ENCODE assay signal across 7 mouse cellular contexts in the genomic region with DNA sequence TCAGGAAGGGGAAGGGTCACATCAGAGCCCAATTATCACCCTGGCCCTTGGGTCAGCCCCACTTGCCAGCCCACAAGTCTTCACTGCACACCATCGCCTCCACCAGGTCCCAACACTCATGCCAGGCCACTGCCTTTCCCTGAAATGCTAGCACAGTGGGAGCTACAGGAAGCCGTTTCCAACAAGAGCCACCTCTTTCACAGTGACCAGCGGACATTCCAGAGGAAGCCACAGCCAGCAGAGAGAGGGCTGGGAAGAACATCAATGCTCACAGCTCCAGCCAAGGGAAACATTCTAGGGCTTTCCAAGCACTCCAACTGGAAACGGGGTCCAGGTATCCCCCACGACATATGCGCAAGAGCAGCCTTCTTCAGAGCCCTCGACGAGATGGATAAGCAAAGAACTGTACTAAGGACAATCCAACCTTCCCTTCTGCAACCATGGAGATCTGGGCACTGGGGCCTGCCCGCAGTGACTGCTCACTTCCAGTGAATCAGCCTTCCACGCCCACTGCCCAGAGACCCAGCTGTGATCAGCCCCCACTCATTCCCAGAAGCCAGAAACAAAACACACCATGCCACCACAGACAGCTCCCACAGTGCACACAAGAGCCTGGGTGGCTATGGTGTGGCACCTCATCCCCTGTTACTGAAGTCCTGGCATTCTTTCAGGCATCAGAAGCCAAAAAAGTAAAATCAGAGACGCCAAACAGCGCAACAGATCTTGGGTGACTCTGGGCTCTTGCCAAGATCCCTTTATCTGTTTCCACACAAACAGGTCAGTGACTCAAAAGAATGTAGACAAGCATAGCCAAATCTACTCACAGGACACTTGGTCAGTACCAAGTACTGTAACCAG. TPM values are rescaled to one million over a fixed set of nuclear protein-coding genes. Genes with fewer than 3 reads are reported as not detected.
DNase-seq lines count a peak whose midpoint lies in the region; ATAC-seq lines count a peak whose summit lies in the region.

No protein-coding gene starts in this region.

- peak overlapping the region; percentile 44; the same call in 1 of the 2 replicates for H3K9ac ChIP-seq in neural tube, embryonic 12.5 days
- H3K9ac ChIP-seq in embryonic facial prominence, embryonic 13.5 days, result no peak overlapping the region
- peak overlapping the region; percentile 0; the same call in 1 of the 2 replicates for H3K9ac ChIP-seq in heart, embryonic 15.5 days
- H3K9ac ChIP-seq in neural tube, embryonic 14.5 days (replicated peaks; ENCODE audit: low read depth, low read length), result no peak overlapping the region

- 57% methylated on average over 12 of the region's 12 CpGs for WGBS in neural tube, embryonic 12.5 days
- 58% methylated on average over 12 of the region's 12 CpGs for WGBS in embryonic facial prominence, embryonic 13.5 days
- WGBS in heart, embryonic 15.5 days, result 27% methylated on average over 12 of the region's 12 CpGs
- 51% methylated on average over 12 of the region's 12 CpGs for WGBS in neural tube, embryonic 14.5 days

- peak overlapping the region; percentile 33 for H3K4me2 ChIP-seq in neural tube, embryonic 12.5 days (replicated peaks)
- H3K4me2 ChIP-seq in embryonic facial prominence, embryonic 13.5 days, result peak overlapping the region; percentile 30
- H3K4me2 ChIP-seq in heart, embryonic 15.5 days, result peak overlapping the region; percentile 89
- 0 out of 2 replicates have a peak overlapping the region, but pooled peaks have one; percentile 8 for H3K4me2 ChIP-seq in neural tube, embryonic 14.5 days (ENCODE audit: low read depth, low read length)

- no peaks in the 10 kb centered on the region for H3K27me3 ChIP-seq in neural tube, embryonic 12.5 days (replicated peaks)
- H3K27me3 ChIP-seq in embryonic facial prominence, embryonic 13.5 days, result no peaks in the 10 kb centered on the region
- H3K27me3 ChIP-seq in heart, embryonic 15.5 days, result no peaks in the 10 kb centered on the region
- H3K27me3 ChIP-seq in neural tube, embryonic 14.5 days (ENCODE audit: control insufficient read depth, insufficient read depth, low read length), result no peaks in the 10 kb centered on the region

- H3K9me3 ChIP-seq in neural tube, embryonic 12.5 days, result no peaks in the 10 kb centered on the region
- no peaks in the 10 kb centered on the region for H3K9me3 ChIP-seq in embryonic facial prominence, embryonic 13.5 days
- H3K9me3 ChIP-seq in heart, embryonic 15.5 days (replicated peaks), result no peaks in the 10 kb centered on the region
- no peaks in the 10 kb centered on the region for H3K9me3 ChIP-seq in neural tube, embryonic 14.5 days (ENCODE audit: control insufficient read depth, low read length)

- peaks cover 80% of the 10 kb centered on the region for H3K4me1 ChIP-seq in neural tube, embryonic 12.5 days
- H3K4me1 ChIP-seq in embryonic facial prominence, embryonic 13.5 days, result peaks cover 87% of the 10 kb centered on the region
- peaks cover 92% of the 10 kb centered on the region for H3K4me1 ChIP-seq in heart, embryonic 15.5 days (replicated peaks)
- peaks cover 73% of the 10 kb centered on the region for H3K4me1 ChIP-seq in neural tube, embryonic 14.5 days (ENCODE audit: control insufficient read depth, insufficient read depth, low read length)

- H3K36me3 ChIP-seq in neural tube, embryonic 12.5 days, result peaks cover 9% of the 10 kb centered on the region
- peaks cover 13% of the 10 kb centered on the region for H3K36me3 ChIP-seq in embryonic facial prominence, embryonic 13.5 days
- H3K36me3 ChIP-seq in heart, embryonic 15.5 days, result no peaks in the 10 kb centered on the region
- H3K36me3 ChIP-seq in neural tube, embryonic 14.5 days (ENCODE audit: control insufficient read depth, insufficient read depth, low read length), result no peaks in the 10 kb centered on the region

- no peak overlapping the region for H3K4me3 ChIP-seq in neural tube, embryonic 12.5 days
- H3K4me3 ChIP-seq in embryonic facial prominence, embryonic 13.5 days, result 0 out of 2 replicates have a peak overlapping the region, but pooled peaks have one; percentile 3
- 0 out of 2 replicates have a peak overlapping the region, but pooled peaks have one; percentile 3 for H3K4me3 ChIP-seq in heart, embryonic 15.5 days
- no peak overlapping the region for H3K4me3 ChIP-seq in neural tube, embryonic 14.5 days (ENCODE audit: low read depth, low read length)

- no peak overlapping the region for H3K27ac ChIP-seq in neural tube, embryonic 12.5 days
- peak overlapping the region; percentile 39; the same call in 1 of the 2 replicates for H3K27ac ChIP-seq in embryonic facial prominence, embryonic 13.5 days
- peak overlapping the region; percentile 77 for H3K27ac ChIP-seq in heart, embryonic 15.5 days
- H3K27ac ChIP-seq in neural tube, embryonic 14.5 days (ENCODE audit: low read depth, low read length), result peak overlapping the region; percentile 56

- no peak for ATAC-seq in neural tube, embryonic 12.5 days (ENCODE audit: low FRiP score, low read depth)
- no peak for ATAC-seq in embryonic facial prominence, embryonic 13.5 days (ENCODE audit: insufficient number of reproducible peaks, insufficient read depth, low FRiP score, low TSS enrichment, low read depth)
- ATAC-seq in heart, embryonic 15.5 days (replicated peaks; ENCODE audit: insufficient number of reproducible peaks, insufficient read depth, low FRiP score, low read depth), result no peak
- ATAC-seq in neural tube, embryonic 14.5 days (ENCODE audit: low read depth), result no peak
- no peak for ATAC-seq in erythroblast, adult 5-6 weeks (replicated peaks; ENCODE audit: low FRiP score, poor library complexity, severe bottlenecking)

- no peak for DNase-seq in neural tube, embryonic 10.5 days (ENCODE audit: extremely low spot score, low spot score)
- peak; percentile 48 to 61 for DNase-seq in kidney, postnatal 4 days

RNA-seq across cellular contexts. Expression of a gene that starts 6.4 kb away (rescaled TPM):
- 12.3 and 13.2 TPM in 2 replicates for polyA plus RNA-seq in neural tube, embryonic 12.5 days (2016; fragmentation: Nextera tagmentation; extraction: Ambion mirVana)
- 21.5 and 24.9 TPM in 2 replicates for polyA plus RNA-seq in embryonic facial prominence, embryonic 13.5 days (2015; fragmentation: Nextera tagmentation; extraction: Ambion mirVana)
- polyA plus RNA-seq in heart, embryonic 15.5 days (2015; fragmentation: Nextera tagmentation; extraction: Ambion mirVana), result 11.0 and 13.6 TPM in 2 replicates
- 16.8 and 17.7 TPM in 2 replicates for polyA plus RNA-seq in neural tube, embryonic 14.5 days (2014; fragmentation: Nextera tagmentation; extraction: Ambion mirVana)
- 8.8 and 10.8 TPM in 2 replicates for total RNA-seq in erythroblast, adult 5-6 weeks (2015; ENCODE audit: low replicate concordance)
- total RNA-seq in erythroblast, adult 5-6 weeks (2017; ENCODE audit: low replicate concordance), result 2.8 and 3.4 TPM in 2 replicates

RNA-seq across cellular contexts. Expression of a gene that starts 33.6 kb away (rescaled TPM):
- polyA plus RNA-seq in neural tube, embryonic 12.5 days (2016; fragmentation: Nextera tagmentation; extraction: Ambion mirVana), result 87.5 and 89.3 TPM in 2 replicates
- 77.4 and 80.0 TPM in 2 replicates for polyA plus RNA-seq in embryonic facial prominence, embryonic 13.5 days (2015; fragmentation: Nextera tagmentation; extraction: Ambion mirVana)
- 64.7 and 67.7 TPM in 2 replicates for polyA plus RNA-seq in heart, embryonic 15.5 days (2015; fragmentation: Nextera tagmentation; extraction: Ambion mirVana)
- polyA plus RNA-seq in neural tube, embryonic 14.5 days (2014; fragmentation: Nextera tagmentation; extraction: Ambion mirVana), result 70.8 and 71.5 TPM in 2 replicates
- total RNA-seq in erythroblast, adult 5-6 weeks (2015; ENCODE audit: low replicate concordance), result 5.4 and 8.1 TPM in 2 replicates
- total RNA-seq in erythroblast, adult 5-6 weeks (2017; ENCODE audit: low replicate concordance), result 2.9 and 3.5 TPM in 2 replicates

Comparison
In these comparisons a context has a peak if more than half of its experiments do, and no peak if none do; other contexts are left out.
1. H3K9ac ChIP-seq: peak in neural tube, embryonic 12.5 days (single experiment) and heart, embryonic 15.5 days (single experiment); none in embryonic facial prominence, embryonic 13.5 days (single experiment) and neural tube, embryonic 14.5 days (single experiment).
2. H3K4me2 ChIP-seq: peak in every context shown above with its lines; median percentile 89 in heart, embryonic 15.5 days; 33 in neural tube, embryonic 12.5 days; 30 in embryonic facial prominence, embryonic 13.5 days; 8 in neural tube, embryonic 14.5 days.
3. H3K4me3 ChIP-seq: peak in embryonic facial prominence, embryonic 13.5 days (single experiment) and heart, embryonic 15.5 days (single experiment); none in neural tube, embryonic 12.5 days (single experiment) and neural tube, embryonic 14.5 days (single experiment).